Mouse (Mus musculus) lung, adult 2 months (tissue): ENCODE data around the gene Caskin2. TPM values are rescaled to one million over a fixed set of nuclear protein-coding genes. Genes with fewer than 3 reads are reported as not detected.
"Not testable (repeated sequence)": the region's sequence is repeated elsewhere in the genome, so short reads cannot be mapped to it uniquely, and the experiment has no call there.

Experiments used
- DNase-seq: peaks from one replicate; pipeline ENCODE4 v3.0.0; 2022
- H3K4me1 ChIP-seq: fragments of 200-500 bp; 2 replicates; pipeline ENCODE4 v1.6.1; 2011; ENCODE audit warnings: low read length; ENCODE audit not compliant: control insufficient read depth, insufficient read depth
- H3K4me3 ChIP-seq: fragments of 200-500 bp; replicated peaks from 2 replicates; pipeline ENCODE3; 2011; ENCODE audit warnings: low read depth, mild to moderate bottlenecking, control low read depth, low read length; ENCODE audit errors: extremely low read depth
- CTCF ChIP-seq: fragments of 200-500 bp; IDR thresholded peaks from 2 replicates; pipeline ENCODE4 v1.5.1; 2011; ENCODE audit warnings: mild to moderate bottlenecking, low read length, control low read depth; ENCODE audit not compliant: insufficient read depth
- POLR2A ChIP-seq: fragments of 200-500 bp; IDR thresholded peaks from 2 replicates; pipeline ENCODE4 v1.6.1; 2011; ENCODE audit warnings: low read depth, mild to moderate bottlenecking, control low read depth, low read length, borderline replicate concordance; ENCODE audit errors: extremely low read depth
- WGBS: fragments of 180-500 bp; shearing (Covaris S2); methylation state at CpG from one replicate; pipeline ENCODE4 v1.1.7; 2018; 5-methylcytosine and 5-hydroxymethylcytosine counted together
- polyA plus RNA-seq: library from polyadenylated mRNA; depleted of rRNA; stranded (reverse); fragments of >200 nt; gene quantifications from 2 replicates; pipeline ENCODE4 v1.2.3, GENCODE M21; 2012; rRNA removed

Gene Caskin2
- polyA plus RNA-seq = 105 and 144 TPM in 2 replicates

DNA sequence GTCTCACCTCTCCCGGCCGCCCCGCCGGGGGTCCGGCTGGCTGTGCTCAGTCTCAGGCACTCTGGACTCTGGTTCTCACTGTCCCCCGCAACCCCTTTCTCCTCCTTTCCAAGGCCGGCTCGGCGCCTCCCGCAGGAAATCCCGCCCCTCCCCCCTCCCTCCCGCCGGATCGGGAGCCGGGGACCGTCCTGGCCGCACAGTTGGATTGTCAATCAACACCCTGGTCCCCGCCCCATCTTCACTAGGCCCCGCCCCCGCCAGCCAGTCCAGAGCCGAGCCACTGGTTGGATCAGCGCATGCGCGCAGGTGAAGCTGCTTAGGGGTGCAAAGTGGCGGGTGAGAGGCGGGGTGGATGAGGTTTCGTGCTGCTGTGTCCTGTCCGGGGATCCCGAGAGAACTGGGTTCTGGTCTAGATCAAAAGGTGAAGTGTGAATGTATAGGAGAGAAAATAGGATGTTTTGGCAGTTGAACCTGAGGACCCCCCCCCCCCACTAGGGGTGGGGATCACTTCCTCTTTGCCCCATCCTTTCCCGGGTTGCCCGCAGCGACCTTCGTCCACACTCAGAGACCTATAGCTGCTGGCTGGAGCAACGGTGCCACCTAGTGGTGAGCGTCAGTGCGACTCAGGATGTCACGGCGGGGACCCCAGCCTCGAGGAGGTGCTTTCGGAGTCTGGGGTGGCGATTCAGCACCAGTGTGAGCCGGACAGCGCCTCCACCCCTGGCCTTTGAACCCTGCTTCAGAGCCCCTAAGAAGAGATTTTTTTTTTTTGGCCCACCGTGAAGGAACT lies at the start of gene Caskin2:
Caskin2 (minus strand) TSS at position 133 of the 790 bp plus-strand sequence.
- WGBS = under 1% methylated on average over 42 of the region's 44 CpGs
- DNase-seq = peak; percentile 94
- Histone ChIP-seq H3K4me1 (peaks cover 8% of the 10 kb centered on the region), H3K4me3 (peak within 1 kb of the TSS; percentile 82)
- peak; percentile 88 for TF ChIP-seq CTCF
- TF ChIP-seq POLR2A = peak; percentile 73; the same call in 1 of the 2 replicates

- 2% methylated on average over 70 of the region's 75 CpGs for WGBS
- DNase-seq = peak; percentile 87
- TF ChIP-seq CTCF = peak; percentile 62
- TF ChIP-seq POLR2A = no peak
- H3K4me3 ChIP-seq = peak overlapping the region; percentile 30
- no peaks in the 10 kb centered on the region for H3K4me1 ChIP-seq
These were observed 45.9 kb upstream of the Caskin2 start for GRCm38 (mm10) chr11:115859143-115859945.

GRCm38 (mm10) chr11:115858354-115858753 lies 44.9 kb upstream of the Caskin2 start, which contains the start of gene Myo15b:
Myo15b (plus strand) TSS chr11:115858406.
- H3K4me3 ChIP-seq = no peak within 1 kb of the TSS
- no peak for DNase-seq
- WGBS = 30% methylated on average over 27 of the region's 27 CpGs
- TF ChIP-seq POLR2A (no peak), CTCF (no peak)
- no peaks in the 10 kb centered on the region for H3K4me1 ChIP-seq

GRCm38 (mm10) chr11:115857936-115858335 lies 44.5 kb upstream of the Caskin2 start:
- Histone ChIP-seq H3K4me1 (no peaks in the 10 kb centered on the region), H3K4me3 (no peak overlapping the region)
- DNase-seq = no peak
- TF ChIP-seq POLR2A (no peak), CTCF (no peak)
- WGBS = 45% methylated on average over 13 of the region's 13 CpGs

DNA sequence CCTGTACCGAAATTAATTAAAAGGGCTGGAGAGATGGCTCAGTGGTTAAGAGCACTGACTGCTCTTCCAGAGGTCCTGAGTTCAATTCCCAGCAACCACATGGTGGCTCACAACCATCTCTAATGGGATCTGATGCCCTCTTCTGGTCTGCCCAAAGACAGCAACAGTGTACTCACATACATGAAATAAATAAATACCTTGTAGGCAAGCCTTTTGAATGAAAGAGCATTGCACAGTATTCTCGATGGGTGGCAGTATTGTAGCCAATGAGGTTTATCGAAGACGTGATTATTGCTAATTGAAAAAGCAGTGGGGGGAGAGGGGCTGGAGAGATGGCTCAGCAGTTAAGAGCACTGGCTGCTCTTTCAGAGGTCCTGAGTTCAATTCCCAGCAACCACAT lies 43.7 kb upstream of the Caskin2 start:
- H3K4me3 ChIP-seq, DNase-seq, H3K4me1 ChIP-seq: not testable (repeated sequence)
- 93% methylated on average over 4 of the region's 4 CpGs for WGBS

- Histone ChIP-seq H3K4me3 (no peak overlapping the region), H3K4me1 (no peaks in the 10 kb centered on the region)
- DNase-seq = no peak
- TF ChIP-seq POLR2A (no peak), CTCF (no peak)
- 81% methylated on average over 6 of the region's 6 CpGs for WGBS
These were observed 41.2 kb upstream of the Caskin2 start for GRCm38 (mm10) chr11:115854674-115855073.

GRCm38 (mm10) chr11:115845819-115846218 lies 32.4 kb upstream of the Caskin2 start:
- Histone ChIP-seq H3K4me1 (peaks cover 6% of the 10 kb centered on the region), H3K4me3 (no peak overlapping the region)
- DNase-seq = no peak
- TF ChIP-seq CTCF (no peak), POLR2A (no peak)
- 87% methylated on average over 2 of the region's 2 CpGs for WGBS

DNA sequence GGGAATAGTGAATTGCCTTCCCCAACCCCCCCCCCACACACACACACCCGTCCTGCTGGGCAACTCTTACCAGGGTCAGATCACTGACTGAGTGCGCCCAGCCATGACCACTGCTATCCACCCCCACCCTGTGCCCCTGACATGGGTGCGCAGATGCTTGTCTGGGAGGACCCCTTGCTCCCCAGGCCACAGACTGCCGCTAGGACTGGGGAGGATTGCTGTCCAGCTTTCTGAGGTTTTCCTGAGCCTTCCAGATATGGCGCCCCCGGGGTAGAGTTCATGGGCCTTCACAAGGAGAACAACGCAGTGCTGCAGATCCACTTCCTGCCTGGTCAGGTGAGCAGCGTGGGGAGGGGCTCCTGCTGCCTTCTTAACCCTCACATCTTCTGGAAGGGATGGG lies 30.8 kb upstream of the Caskin2 start:
- DNase-seq = no peak
- no peak for TF ChIP-seq CTCF
- TF ChIP-seq POLR2A = no peak
- H3K4me3 ChIP-seq = no peak overlapping the region
- H3K4me1 ChIP-seq = peaks cover 6% of the 10 kb centered on the region
- WGBS = 68% methylated on average over 8 of the region's 8 CpGs

GRCm38 (mm10) chr11:115843891-115844239 lies 30.4 kb upstream of the Caskin2 start:
- TF ChIP-seq POLR2A (no peak), CTCF (no peak)
- H3K4me3 ChIP-seq = no peak overlapping the region
- peaks cover 6% of the 10 kb centered on the region for H3K4me1 ChIP-seq
- DNase-seq = no peak
- WGBS = 73% methylated on average over 5 of the region's 5 CpGs
